Mouse (Mus musculus) gonadal fat pad, adult 2 months (tissue): ENCODE data around the gene Nrxn1. TPM values are rescaled to one million over a fixed set of nuclear protein-coding genes. Genes with fewer than 3 reads are reported as not detected.

ENCODE experiments used
- DNase-seq: peaks from one replicate; pipeline ENCODE4 v3.0.0-alpha.2; 2012; ENCODE audit warnings: low read depth
- polyA plus RNA-seq: library from polyadenylated mRNA; depleted of rRNA; stranded (reverse); fragments of >200 nt; gene quantifications from 2 replicates; pipeline ENCODE4 v1.2.3, GENCODE M21; 2012

Nrxn1 gene
- polyA plus RNA-seq, 1 experiment, result 0.57 TPM

GRCm38 (mm10) chr17:90087616-90088313 lies 1005.1 kb downstream of the Nrxn1 start:
- no peak for DNase-seq

- DNase-seq, result no peak
Observed at GRCm38 (mm10) chr17:90086826-90087225, 1006.0 kb downstream of the Nrxn1 start.

- DNase-seq, result no peak
Observed at GRCm38 (mm10) chr17:90079003-90079402, 1013.9 kb downstream of the Nrxn1 start.

- DNase-seq, result no peak
Observed at GRCm38 (mm10) chr17:90078488-90078887, 1014.4 kb downstream of the Nrxn1 start.

- DNase-seq, result no peak
Observed at GRCm38 (mm10) chr17:90062866-90063265, 1030.0 kb downstream of the Nrxn1 start.

GRCm38 (mm10) chr17:90060872-90061271 lies 1032.0 kb downstream of the Nrxn1 start:
- no peak for DNase-seq

- no peak for DNase-seq
Observed at GRCm38 (mm10) chr17:90060168-90060567, 1032.7 kb downstream of the Nrxn1 start.

GRCm38 (mm10) chr17:90059320-90060111 lies 1033.4 kb downstream of the Nrxn1 start:
- no peak for DNase-seq

GRCm38 (mm10) chr17:90054312-90054711 lies 1038.6 kb downstream of the Nrxn1 start:
- no peak for DNase-seq

- no peak for DNase-seq
Observed at GRCm38 (mm10) chr17:90039316-90039715, 1053.6 kb downstream of the Nrxn1 start.

- DNase-seq, result no peak
Observed at GRCm38 (mm10) chr17:90032416-90032815, 1060.5 kb downstream of the Nrxn1 start.

GRCm38 (mm10) chr17:90016636-90017035 lies 1076.2 kb downstream of the Nrxn1 start:
- DNase-seq, result no peak

GRCm38 (mm10) chr17:90011761-90012160 lies 1081.1 kb downstream of the Nrxn1 start:
- no peak for DNase-seq

GRCm38 (mm10) chr17:90007438-90008109 lies 1085.3 kb downstream of the Nrxn1 start:
- no peak for DNase-seq

GRCm38 (mm10) chr17:89990651-89991050 lies 1102.2 kb downstream of the Nrxn1 start:
- no peak for DNase-seq
